In the genomic region with DNA sequence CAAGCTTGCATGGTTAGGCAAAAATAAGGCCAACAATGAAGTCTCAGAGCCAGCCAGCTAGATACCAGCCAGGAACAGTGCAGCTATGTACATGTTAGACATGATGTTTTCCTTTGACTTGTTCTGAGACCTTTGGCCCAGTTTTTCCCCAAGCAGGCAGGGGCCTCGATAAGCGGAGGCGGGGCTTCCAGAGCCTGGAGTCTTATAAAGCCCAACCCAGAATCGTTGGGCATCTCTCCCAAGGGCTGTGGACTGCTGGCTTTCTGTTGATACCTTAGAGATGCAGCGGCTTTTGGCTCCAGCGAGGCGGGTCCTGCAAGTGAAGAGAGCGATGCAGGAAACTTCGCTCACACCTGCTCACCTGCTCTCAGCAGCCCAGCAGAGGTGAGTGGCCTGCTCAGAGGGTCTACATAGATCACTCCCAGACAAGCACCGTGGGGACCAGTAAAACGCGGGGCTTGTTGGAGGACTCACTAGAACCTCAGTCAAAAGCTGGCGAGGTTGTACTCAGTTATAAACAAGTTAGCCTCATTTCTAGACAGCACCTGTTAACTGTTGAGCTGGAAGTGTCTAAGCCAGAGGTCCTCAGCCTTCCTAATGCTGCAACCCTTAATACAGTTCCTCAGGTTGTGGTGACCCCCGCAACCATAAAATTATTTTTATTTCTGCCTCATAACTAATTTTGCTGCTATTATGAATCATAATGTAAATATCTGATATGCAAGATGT, we compare ENCODE assay signal across 8 mouse cellular contexts. TPM values are rescaled to one million over a fixed set of nuclear protein-coding genes. Genes with fewer than 3 reads are reported as not detected.
DNase-seq lines count a peak whose midpoint lies in the region; ATAC-seq and TF ChIP-seq lines count a peak whose summit lies in the region.
"Had no signal": no experiment of that assay in that cellular context is flagged by ENCODE, and none has a peak within 500 bp of the region (broad histone marks: within the 10 kb centered on the region; RNA-seq: fewer than 3 reads in every experiment).

A gene (plus strand): TSS at position 232 of the 729 bp plus-strand sequence.

- peak within 1 kb of the TSS; percentile 42 for H3K27ac ChIP-seq in heart, adult 2 months

- no peaks in the 10 kb centered on the region for H3K36me3 ChIP-seq in heart, adult 2 months (ENCODE audit: control insufficient read depth, insufficient read depth, low read length)

- H3K9ac ChIP-seq in heart, adult 2 months (ENCODE audit: low read depth, low read length) = peak within 1 kb of the TSS; percentile 53

- peak within 1 kb of the TSS; percentile 35 for H3K4me3 ChIP-seq in heart, adult 2 months
- peak within 1 kb of the TSS; percentile 44 for H3K4me3 ChIP-seq in lung, adult 2 months (replicated peaks; ENCODE audit: extremely low read depth, low read depth, low read length)
- H3K4me3 ChIP-seq: myocyte had no signal

- TF ChIP-seq POLR2A in heart, adult 2 months (IDR thresholded peaks at IDR 0.05; ENCODE audit: insufficient read depth, low read depth, low read length) = peak; percentile 61; the same call in 1 of the 2 replicates
- 0 out of 2 replicates have a peak, but pooled peaks have one; percentile 17 for TF ChIP-seq POLR2A in lung, adult 2 months (IDR thresholded peaks at IDR 0.05; ENCODE audit: borderline replicate concordance, extremely low read depth, low read depth, low read length)

- ATAC-seq in activated CD4-positive, CD25-positive, alpha-beta regulatory T cell, adult 4 months = no peak

- 30% methylated on average over 14 of the region's 14 CpGs for WGBS in heart, adult 2 months
- WGBS in lung, adult 2 months = 42% methylated on average over 14 of the region's 14 CpGs

- DNase-seq in R1 (ENCODE audit: low read depth, low spot score) = peak; percentile 8
- DNase-seq in adrenal gland, postnatal 14 days = peak; percentile 46
- DNase-seq in heart, adult 2 months = peak; percentile 74 to 78
- peak; percentile 53 for DNase-seq in kidney, adult 11 months
- DNase-seq in lung, adult 2 months = peak; percentile 23
- DNase-seq in retina, embryonic 14.5 days (ENCODE audit: low spot score) = peak; percentile 20

- TF ChIP-seq EP300 in heart, adult 2 months (IDR thresholded peaks at IDR 0.05; ENCODE audit: insufficient read depth, low read depth, low read length) = no peak

- H3K4me1 ChIP-seq in heart, adult 2 months (ENCODE audit: control insufficient read depth, insufficient read depth, low read length) = peaks cover 3% of the 10 kb centered on the region
- peaks cover 10% of the 10 kb centered on the region for H3K4me1 ChIP-seq in lung, adult 2 months (ENCODE audit: control insufficient read depth, insufficient read depth, low read length)

- no peak for TF ChIP-seq CTCF in heart, adult 2 months (IDR thresholded peaks at IDR 0.05)
- TF ChIP-seq CTCF in lung, adult 2 months (IDR thresholded peaks at IDR 0.05; ENCODE audit: insufficient read depth, low read length) = no peak

- H3K27me3 ChIP-seq in heart, adult 2 months (ENCODE audit: control insufficient read depth, insufficient read depth, low read length) = no peaks in the 10 kb centered on the region

- intact Hi-C loops in heart, adult 2 months (cut with DNase I) = no loop called here

- no peaks in the 10 kb centered on the region for H3K79me2 ChIP-seq in heart, adult 2 months (replicated peaks; ENCODE audit: control insufficient read depth, insufficient read depth, low read length)

RNA-seq across cellular contexts. Expression of the gene that starts here (rescaled TPM):
- total RNA-seq in adrenal gland, postnatal 14 days (2021) = 33.0 and 171 TPM in 2 replicates
- 10 to 100 TPM in 1 of 2 experiments, 1 to 10 TPM in 1; 9.4 to 12.9 TPM for total RNA-seq in heart, adult 2 months (2021)
- 8.1 and 9.9 TPM in 2 replicates for polyA plus RNA-seq in heart, adult 2 months (2012; rRNA removed)
- 12.8 and 14.4 TPM in 2 replicates for polyA plus RNA-seq in lung, adult 2 months (2012; rRNA removed)
- polyA plus RNA-seq in activated CD4-positive, CD25-positive, alpha-beta regulatory T cell, adult 4 months (2017; shearing (Covaris generic)) = not detected
- polyA plus RNA-seq: myocyte had no signal

Comparison
In these comparisons a context has a peak if more than half of its experiments do, and no peak if none do; other contexts are left out.
1. DNase-seq: peak in every context shown above with its lines; median percentile 76 in heart, adult 2 months; 53 in kidney, adult 11 months; 46 in adrenal gland, postnatal 14 days; 23 in lung, adult 2 months; 20 in retina, embryonic 14.5 days; 8 in R1.